Mouse (Mus musculus) forebrain, embryonic 12.5 days (tissue): Measurements from ENCODE around the gene Zfp819. TPM values are rescaled to one million over a fixed set of nuclear protein-coding genes. Genes with fewer than 3 reads are reported as not detected.
"Not testable (repeated sequence)": the region's sequence is repeated elsewhere in the genome, so short reads cannot be mapped to it uniquely, and the experiment has no call there.

Experiments used
- ATAC-seq: fragments of 200-750 bp; cut with Nextera tagmentation; 2 replicates; pipeline ENCODE4 v1.8.0; 2017; ENCODE audit warnings: moderate TSS enrichment; ENCODE audit not compliant: low FRiP score
- H3K27ac ChIP-seq: fragments of 300-500 bp; sonication (generic); 2 replicates; pipeline ENCODE4 v1.5.1; 2016; ENCODE audit warnings: mild to moderate bottlenecking
- H3K27me3 ChIP-seq: fragments of 300-500 bp; sonication (generic); 2 replicates; pipeline ENCODE4 v1.6.1; 2016; ENCODE audit warnings: mild to moderate bottlenecking
- H3K36me3 ChIP-seq: fragments of 300-500 bp; sonication (generic); replicated peaks from 2 replicates; pipeline ENCODE4 v1.6.1; 2016; ENCODE audit warnings: mild to moderate bottlenecking
- H3K4me1 ChIP-seq: fragments of 300-500 bp; sonication (generic); 2 replicates; pipeline ENCODE4 v1.6.1; 2016
- H3K4me2 ChIP-seq: fragments of 300-500 bp; sonication (generic); 2 replicates; pipeline ENCODE4 v1.6.1; 2016; ENCODE audit warnings: mild to moderate bottlenecking, moderate library complexity
- H3K4me3 ChIP-seq: fragments of 300-500 bp; sonication (generic); replicated peaks from 2 replicates; pipeline ENCODE4 v1.5.1; 2016; ENCODE audit warnings: mild to moderate bottlenecking
- H3K9ac ChIP-seq: fragments of 300-500 bp; sonication (generic); 2 replicates; pipeline ENCODE4 v1.6.1; 2016; ENCODE audit warnings: mild to moderate bottlenecking
- H3K9me3 ChIP-seq: fragments of 300-500 bp; sonication (generic); 2 replicates; pipeline ENCODE4 v1.6.1; 2016
- WGBS: fragments of 180-500 bp; shearing (Covaris S2); methylation state at CpG from one replicate; pipeline ENCODE4 v1.1.7; 2016; 5-methylcytosine and 5-hydroxymethylcytosine counted together
- polyA plus RNA-seq: library from polyadenylated mRNA; unstranded; fragments of >200 nt; fragmentation: Nextera tagmentation; extraction: Ambion mirVana; gene quantifications from 2 replicates; pipeline ENCODE4 v1.2.1, GENCODE M21; 2016

The Zfp819 gene
- polyA plus RNA-seq, 1 experiment from 2014 or later: 0.61 TPM

DNA sequence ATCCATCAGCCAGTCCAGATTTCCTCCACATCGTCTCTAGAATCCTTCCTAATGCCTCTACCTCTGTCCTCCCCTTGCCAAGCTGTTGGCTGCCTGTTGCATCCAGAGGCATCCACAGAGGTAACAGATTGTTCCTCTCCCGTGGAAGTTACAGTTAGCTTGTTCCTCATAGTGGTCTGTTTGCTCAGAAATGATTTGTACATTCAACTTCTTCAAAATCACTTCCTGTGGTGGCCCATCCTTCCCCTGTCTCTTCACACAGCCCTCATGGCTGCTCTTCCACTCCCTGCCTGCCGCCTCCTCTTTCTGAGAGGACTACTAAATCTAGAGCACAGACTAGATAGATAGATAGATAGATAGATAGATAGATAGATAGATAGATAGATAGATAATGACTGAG lies 47.5 kb downstream of the Zfp819 start:
- Histone ChIP-seq H3K27ac (no peak overlapping the region), H3K27me3 (no peaks in the 10 kb centered on the region), H3K4me2 (no peak overlapping the region), H3K4me3 (no peak overlapping the region), H3K36me3 (no peaks in the 10 kb centered on the region), H3K9ac (no peak overlapping the region), H3K9me3 (0 out of 2 replicates have a peak, but pooled peaks cover 4% of the 10 kb centered on the region), H3K4me1 (no peaks in the 10 kb centered on the region)
- no peak for ATAC-seq
- WGBS: 80% methylated on average over 3 of the region's 3 CpGs

DNA sequence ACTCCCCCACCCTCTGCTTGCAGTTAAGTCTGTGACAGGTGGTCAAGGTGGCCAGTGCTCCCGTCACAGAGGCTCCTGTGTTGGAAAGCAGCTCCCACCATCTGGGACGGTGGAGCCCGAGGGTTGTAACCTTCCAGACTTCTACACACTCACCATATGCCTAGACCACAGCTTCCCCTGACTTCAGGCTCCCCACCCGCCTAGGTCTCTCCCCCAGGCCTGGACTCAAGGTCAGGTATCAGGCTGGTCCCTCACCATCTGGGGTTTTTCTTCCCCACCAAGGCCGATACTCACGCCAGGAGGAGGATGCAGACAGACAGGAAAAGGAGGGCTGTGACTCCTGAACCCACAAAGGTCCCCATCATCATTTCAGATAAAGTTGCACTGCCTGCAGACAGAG lies 49.3 kb downstream of the Zfp819 start:
- Histone ChIP-seq H3K27ac (no peak overlapping the region), H3K27me3 (no peaks in the 10 kb centered on the region), H3K36me3 (no peaks in the 10 kb centered on the region), H3K4me1 (no peaks in the 10 kb centered on the region), H3K9me3 (0 out of 2 replicates have a peak, but pooled peaks cover 4% of the 10 kb centered on the region), H3K4me2 (no peak overlapping the region), H3K9ac (no peak overlapping the region), H3K4me3 (no peak overlapping the region)
- 89% methylated on average over 6 of the region's 6 CpGs for WGBS
- ATAC-seq: no peak

DNA sequence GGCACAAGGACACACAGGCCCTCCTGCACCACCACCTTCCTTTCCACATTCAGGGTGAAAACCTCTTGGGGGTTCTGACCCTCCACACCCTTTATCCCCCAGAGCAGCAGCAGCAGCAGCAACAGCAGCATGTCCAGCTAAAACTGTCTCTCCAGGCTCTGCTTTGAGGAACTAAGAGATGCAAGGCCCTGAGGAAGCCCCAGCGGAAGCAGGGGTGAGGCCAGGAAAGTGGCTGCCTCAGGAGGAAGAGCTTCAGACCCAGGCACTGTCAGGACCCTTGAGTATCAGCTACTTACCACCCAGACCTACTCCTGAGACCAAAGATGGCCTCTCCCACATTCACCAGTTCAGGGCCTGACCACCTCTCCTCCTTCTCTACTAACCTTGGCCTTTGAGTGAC lies 53.0 kb downstream of the Zfp819 start, which contains the start of gene Siglece:
TSS of gene Siglece (minus strand) at position 160 of the 400 bp plus-strand sequence.
- H3K27ac ChIP-seq: no peak within 1 kb of the TSS
- no peak within 1 kb of the TSS for H3K4me3 ChIP-seq
- no peaks in the 10 kb centered on the region for H3K4me1 ChIP-seq
- no peak within 1 kb of the TSS for H3K9ac ChIP-seq
- no peaks in the 10 kb centered on the region for H3K27me3 ChIP-seq
- 82% methylated on average over 1 of the region's 1 CpGs for WGBS
- no peak within 1 kb of the TSS for H3K4me2 ChIP-seq
- ATAC-seq: no peak
- H3K36me3 ChIP-seq: no peaks in the 10 kb centered on the region
- H3K9me3 ChIP-seq: no peaks in the 10 kb centered on the region

DNA sequence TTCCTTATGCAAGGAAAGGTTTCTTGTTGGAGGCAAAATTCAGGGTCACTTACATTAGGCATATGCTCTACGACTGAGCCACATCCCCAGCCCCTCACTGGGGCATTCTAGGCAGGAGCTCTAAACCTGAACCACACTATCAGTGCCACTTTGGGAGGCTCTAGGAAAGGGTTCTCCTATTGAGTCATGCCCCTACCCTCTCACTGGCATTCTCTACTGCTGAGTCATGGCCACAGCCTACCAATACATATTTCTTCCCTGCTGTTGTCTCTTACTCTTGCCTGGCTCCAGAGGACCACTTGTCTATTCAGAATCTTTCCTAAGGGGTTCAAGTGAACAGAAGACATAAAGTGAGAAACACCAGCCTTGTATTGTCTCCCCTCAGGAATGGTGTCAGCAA lies 55.8 kb downstream of the Zfp819 start:
- Histone ChIP-seq H3K36me3 (no peaks in the 10 kb centered on the region), H3K9ac (no peak overlapping the region), H3K27ac (no peak overlapping the region), H3K4me2 (no peak overlapping the region), H3K9me3 (no peaks in the 10 kb centered on the region), H3K4me1 (no peaks in the 10 kb centered on the region), H3K27me3 (no peaks in the 10 kb centered on the region), H3K4me3 (no peak overlapping the region)
- WGBS: 90% methylated on average over 1 of the region's 1 CpGs
- ATAC-seq: no peak

DNA sequence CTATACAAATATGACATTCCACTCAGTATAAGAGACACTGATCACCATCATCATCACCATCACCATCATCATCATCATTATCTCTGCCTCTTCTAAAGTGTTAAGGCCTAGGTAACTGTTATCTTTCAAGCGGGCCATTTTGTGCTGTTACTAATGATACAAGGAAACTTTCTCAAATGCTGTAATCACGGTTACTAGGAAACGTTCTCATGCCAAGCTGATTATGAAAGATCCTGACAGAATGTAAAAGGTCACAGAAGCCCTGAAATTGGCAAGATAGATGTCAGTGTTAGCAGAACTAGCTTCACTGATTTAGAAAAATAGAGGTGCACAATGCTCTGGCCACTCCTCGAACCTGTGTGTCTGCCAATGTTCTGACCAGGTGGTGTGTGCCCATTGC lies 60.3 kb downstream of the Zfp819 start:
- 94% methylated on average over 4 of the region's 4 CpGs for WGBS
- H3K4me3 ChIP-seq, H3K9me3 ChIP-seq, H3K9ac ChIP-seq, H3K27ac ChIP-seq, H3K27me3 ChIP-seq, H3K4me1 ChIP-seq, ATAC-seq, H3K36me3 ChIP-seq, H3K4me2 ChIP-seq: not testable (repeated sequence)

Other genes with a start within 250 kb of the Zfp819 start
- not detected in 2 replicates for gene Siglecg, start 199.0 kb upstream of the Zfp819 start, polyA plus RNA-seq
- gene Lim2, start 179.5 kb upstream of the Zfp819 start, polyA plus RNA-seq: not detected in 2 replicates
- 0.51 TPM in 1 of 2 replicates, not detected in the other for gene Nkg7, start 170.1 kb upstream of the Zfp819 start, polyA plus RNA-seq
- not detected in 2 replicates for gene Cldnd2, start 166.4 kb upstream of the Zfp819 start, polyA plus RNA-seq
- 151 and 161 TPM in 2 replicates for gene Etfb, start 163.1 kb upstream of the Zfp819 start, polyA plus RNA-seq
- gene Gm45233, start 163.0 kb upstream of the Zfp819 start, polyA plus RNA-seq: 0.47 TPM in 1 of 2 replicates, not detected in the other
- 3.1 and 5.0 TPM in 2 replicates for gene Vsig10l, start 144.0 kb upstream of the Zfp819 start, polyA plus RNA-seq
- 2.5 and 2.8 TPM in 2 replicates for gene Iglon5, start 117.1 kb upstream of the Zfp819 start, polyA plus RNA-seq
- gene 4931406B18Rik, start 101.2 kb upstream of the Zfp819 start, polyA plus RNA-seq: not detected in 2 replicates
- gene Cd33, start 62.7 kb upstream of the Zfp819 start, polyA plus RNA-seq: 0.56 and 0.69 TPM in 2 replicates
- gene Zfp658, start 44.9 kb upstream of the Zfp819 start, polyA plus RNA-seq: 7.5 and 7.8 TPM in 2 replicates
- gene Zfp719, start 27.6 kb upstream of the Zfp819 start, polyA plus RNA-seq: 14.6 and 17.1 TPM in 2 replicates
- gene Ceacam18, start 27.5 kb downstream of the Zfp819 start, polyA plus RNA-seq: not detected in 2 replicates
- gene Siglece, start 53.0 kb downstream of the Zfp819 start, polyA plus RNA-seq: 0.17 and 0.35 TPM in 2 replicates
- gene Ctu1, start 64.8 kb downstream of the Zfp819 start, polyA plus RNA-seq: 16.9 and 17.8 TPM in 2 replicates
- gene Klk14, start 83.2 kb downstream of the Zfp819 start, polyA plus RNA-seq: not detected in 2 replicates
- gene Klk13, start 105.4 kb downstream of the Zfp819 start, polyA plus RNA-seq: 0.10 TPM in 1 of 2 replicates, not detected in the other
- gene Klk12, start 161.7 kb downstream of the Zfp819 start, polyA plus RNA-seq: not detected in 2 replicates
- gene Klk11, start 167.4 kb downstream of the Zfp819 start, polyA plus RNA-seq: not detected in 2 replicates
- 0.28 TPM in 1 of 2 replicates, not detected in the other for gene Klk10, start 173.9 kb downstream of the Zfp819 start, polyA plus RNA-seq
- gene Klk9, start 184.7 kb downstream of the Zfp819 start, polyA plus RNA-seq: not detected in 2 replicates
- gene Klk8, start 190.4 kb downstream of the Zfp819 start, polyA plus RNA-seq: 5.0 and 5.3 TPM in 2 replicates
- not detected in 2 replicates for gene Klk7, start 204.1 kb downstream of the Zfp819 start, polyA plus RNA-seq
- gene Klk6, start 217.3 kb downstream of the Zfp819 start, polyA plus RNA-seq: not detected in 2 replicates
- 0.41 TPM in 1 of 2 replicates, not detected in the other for gene Klk5, start 234.8 kb downstream of the Zfp819 start, polyA plus RNA-seq